Mouse (Mus musculus): ENCODE data around the gene Rad51b.

Gene Rad51b

DNA sequence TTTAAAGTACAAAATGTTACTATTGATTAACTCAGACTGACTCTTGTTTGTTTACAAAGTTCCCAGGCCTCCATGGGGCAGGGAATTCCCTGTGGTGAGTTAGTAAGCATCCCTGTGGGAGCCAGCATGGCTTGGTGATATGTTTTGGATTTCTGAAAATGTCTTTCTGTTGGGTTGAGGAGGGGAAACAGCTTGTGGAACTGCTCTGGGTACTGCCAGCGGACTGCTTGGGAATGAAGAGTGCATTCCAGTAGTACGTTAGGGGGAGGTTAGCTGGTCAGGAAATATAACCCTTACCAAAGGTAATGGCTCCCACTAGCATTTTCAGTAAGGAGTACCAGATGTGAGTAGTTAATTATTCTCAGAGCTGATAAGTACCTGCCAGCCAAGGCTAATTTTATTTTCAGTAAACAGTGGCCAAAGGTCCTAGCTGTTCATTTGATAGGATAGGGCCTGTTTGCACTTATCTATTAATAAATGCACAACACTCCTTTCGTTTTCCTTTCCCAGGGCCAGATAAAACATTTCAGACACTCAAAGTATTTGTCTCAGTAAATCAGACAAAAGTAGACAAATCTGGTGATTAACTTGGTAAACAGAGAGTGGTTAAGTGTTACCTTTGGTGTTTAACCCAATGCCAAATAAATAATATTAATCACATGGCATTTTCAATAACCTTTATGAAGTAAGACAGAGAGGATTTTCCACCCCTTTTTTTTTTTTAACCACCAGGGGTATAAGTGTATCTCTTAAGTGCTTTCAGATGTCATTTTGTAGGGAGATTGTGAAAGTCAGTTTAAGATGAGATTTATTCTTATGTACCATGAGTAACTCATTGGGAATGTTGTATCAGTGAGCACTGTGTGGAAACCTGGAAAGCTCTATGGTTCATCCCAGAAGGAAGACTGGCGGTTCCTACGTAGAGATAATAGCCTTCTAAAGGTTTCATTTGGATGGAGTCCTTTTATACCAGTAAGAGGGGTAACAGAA, 235.0 kb downstream of the Rad51b start:
- DNase-seq (ENCODE audit: low read depth) = no peak

DNA sequence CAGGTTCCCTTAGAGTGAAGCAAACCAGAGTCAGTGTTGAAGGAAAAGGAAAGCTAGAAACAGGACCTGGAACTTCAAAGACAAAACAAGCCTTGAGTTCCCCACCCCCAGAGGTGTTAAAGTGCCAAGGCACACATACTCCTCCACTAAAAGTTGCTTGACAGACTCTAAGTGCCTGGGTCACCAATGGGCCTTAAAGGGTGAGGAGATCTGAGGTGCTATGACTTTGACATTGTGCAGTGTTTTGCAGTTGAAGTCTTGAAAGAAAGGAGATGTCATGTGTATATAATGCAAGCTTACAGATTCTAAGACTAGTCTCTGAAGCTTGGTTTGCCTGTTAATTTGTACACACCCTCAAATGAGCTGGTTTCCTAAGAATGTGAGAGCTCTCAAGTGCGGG, 237.7 kb downstream of the Rad51b start:
- DNase-seq (ENCODE audit: low read depth) = no peak

DNA sequence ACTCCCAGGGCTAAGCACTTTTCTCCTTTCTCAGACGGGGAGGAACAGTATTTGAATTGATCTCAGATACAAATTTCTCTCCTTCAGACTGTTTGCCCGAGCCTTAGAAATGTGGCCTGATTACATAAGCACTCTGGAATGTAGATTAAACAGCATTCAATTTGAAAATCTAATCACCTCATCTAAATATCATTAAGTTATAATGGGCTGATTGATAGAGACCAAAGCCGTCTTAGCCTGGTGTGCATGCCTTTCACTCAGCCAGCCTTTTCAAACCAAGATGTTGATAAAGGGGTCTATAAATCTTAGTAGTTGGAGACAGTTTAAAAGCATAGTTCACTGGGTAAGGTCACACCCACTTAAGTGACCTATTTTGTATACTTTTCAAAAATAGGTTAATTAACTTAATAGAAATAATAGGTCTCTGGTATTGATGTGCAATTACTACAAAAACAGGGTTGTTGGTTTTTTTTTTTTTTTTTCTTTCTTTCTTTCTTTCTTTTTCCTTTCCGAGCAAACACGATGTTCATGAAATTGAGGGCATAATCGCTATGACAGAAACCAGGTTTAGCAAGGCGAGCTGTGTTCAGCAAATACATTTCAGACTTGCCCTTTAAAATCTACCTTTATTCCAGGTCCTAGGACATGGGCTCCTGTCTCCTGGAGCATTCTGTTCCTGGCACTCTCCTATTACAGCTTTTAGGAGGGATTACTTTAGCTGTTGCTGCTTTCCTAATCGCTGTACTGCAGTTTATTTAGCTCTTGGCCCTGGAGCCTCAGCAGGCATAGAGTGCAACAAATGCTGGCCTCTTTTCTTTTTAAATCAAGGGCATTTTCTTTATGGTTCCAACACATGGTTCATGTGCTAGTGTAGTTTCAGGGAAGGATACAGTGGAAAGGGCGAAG, 238.7 kb downstream of the Rad51b start:
- no peak for DNase-seq (ENCODE audit: low read depth)

DNA sequence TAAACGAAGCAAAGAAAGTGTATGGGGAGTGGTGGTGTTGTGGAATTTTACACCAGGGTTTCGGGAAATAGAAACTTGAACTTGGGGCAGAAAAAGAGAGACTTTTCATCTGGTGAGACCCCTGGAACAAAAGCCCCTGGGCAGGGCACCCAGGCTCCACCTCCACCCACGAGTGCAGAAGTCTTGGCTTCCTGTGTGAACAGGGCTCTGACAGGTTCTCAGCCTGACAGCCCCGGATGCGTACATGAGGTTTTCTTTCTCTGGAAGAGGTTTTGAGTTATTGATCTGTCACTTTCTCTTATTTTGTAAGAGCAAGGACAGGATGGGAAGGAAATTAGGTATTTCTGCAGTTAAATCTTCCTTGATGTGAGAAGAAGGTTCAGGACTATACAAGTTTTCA, 243.1 kb downstream of the Rad51b start:
- DNase-seq (ENCODE audit: low read depth) = no peak

DNA sequence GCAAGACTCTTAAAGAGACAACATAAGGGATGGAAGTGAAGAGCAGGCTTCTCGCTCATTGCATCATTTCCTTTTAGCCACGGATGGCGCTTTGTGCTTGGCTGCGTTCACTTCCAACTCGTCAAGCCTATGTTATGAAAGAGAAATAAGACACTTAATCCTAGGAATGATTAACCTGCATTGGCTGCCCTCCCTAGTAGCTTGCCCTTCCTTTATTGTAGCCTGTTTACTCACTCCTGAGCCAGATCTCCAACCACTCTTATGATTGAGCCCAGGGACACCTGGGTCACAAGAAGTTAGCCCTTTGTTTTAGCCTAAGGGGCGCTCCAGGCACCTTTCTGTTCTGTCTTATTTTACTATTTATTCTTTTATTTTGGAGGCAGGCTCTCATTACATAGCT, 244.5 kb downstream of the Rad51b start:
- DNase-seq (ENCODE audit: low read depth) = no peak

DNA sequence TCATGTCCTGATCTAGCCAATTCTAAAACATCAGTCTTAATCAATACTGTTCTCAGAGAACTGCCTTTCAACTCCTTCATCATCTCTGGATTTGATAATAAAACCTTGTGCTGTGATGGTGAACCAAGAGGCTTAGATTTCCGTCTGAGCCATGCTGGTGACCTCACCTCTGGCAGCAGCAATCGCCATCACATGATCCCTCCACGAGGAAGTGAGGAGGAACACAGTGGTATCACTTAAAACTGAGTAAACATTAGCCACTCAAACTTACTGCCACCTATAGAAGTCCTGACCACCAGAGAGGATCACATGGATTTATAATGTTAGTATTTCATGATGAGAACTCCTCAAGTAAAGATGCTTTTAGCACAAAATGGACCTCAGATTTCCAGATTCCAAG, 248.0 kb downstream of the Rad51b start:
- no peak for DNase-seq (ENCODE audit: low read depth)

DNA sequence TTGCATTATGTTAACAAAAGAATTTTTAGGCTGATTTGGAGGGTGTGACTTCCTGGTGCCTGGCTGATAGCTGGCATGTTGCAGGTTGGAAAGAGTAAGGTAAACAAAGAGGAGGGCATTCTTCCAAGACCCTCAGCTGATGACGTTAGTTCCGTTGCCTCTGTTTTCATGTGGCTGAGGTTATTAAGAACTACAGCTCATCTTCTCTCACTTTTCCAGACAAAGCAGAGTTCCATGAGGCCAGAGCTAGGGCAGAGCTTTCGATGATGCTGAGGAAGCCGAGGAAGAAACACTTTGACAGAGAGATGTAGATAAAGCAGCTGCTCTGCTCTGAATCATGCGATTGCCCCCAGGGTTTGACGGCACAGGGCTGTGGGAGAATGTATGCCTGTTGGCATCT, 250.5 kb downstream of the Rad51b start:
- DNase-seq (ENCODE audit: low read depth) = no peak

DNA sequence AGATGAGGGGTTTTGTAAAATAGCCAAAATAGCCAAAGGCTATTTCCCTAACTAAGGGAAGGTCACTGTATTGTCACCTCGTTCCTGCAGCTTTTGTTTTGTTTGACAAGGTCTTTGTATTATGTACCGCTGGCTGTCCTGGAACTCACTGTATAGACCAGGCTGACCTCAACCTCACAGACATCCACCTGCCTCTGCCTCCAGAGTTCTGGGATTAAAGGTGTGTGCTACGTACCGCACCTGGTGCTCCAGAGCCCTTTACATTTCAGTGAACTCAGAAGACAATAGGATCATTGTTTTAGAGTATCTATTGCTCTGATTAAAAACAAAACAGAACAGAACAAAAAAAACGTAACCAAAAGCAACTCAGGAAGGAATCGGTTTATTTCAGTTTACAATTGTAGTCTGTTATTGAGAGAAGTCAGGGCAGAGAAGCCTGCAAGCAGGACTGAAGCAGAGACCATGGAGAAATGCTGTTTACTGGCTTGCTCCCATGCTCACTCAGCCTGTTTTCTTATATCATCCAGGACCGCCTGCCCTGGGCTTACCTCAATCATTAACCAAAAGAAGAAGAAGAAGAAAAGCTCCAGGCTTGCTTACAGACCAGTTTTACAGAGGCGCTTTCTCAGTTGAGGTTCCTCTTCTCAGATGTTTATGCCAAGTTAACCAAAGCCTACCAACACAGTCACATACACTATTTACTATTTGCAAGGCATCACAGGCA, 251.7 kb downstream of the Rad51b start:
- DNase-seq (ENCODE audit: low read depth) = no peak

DNA sequence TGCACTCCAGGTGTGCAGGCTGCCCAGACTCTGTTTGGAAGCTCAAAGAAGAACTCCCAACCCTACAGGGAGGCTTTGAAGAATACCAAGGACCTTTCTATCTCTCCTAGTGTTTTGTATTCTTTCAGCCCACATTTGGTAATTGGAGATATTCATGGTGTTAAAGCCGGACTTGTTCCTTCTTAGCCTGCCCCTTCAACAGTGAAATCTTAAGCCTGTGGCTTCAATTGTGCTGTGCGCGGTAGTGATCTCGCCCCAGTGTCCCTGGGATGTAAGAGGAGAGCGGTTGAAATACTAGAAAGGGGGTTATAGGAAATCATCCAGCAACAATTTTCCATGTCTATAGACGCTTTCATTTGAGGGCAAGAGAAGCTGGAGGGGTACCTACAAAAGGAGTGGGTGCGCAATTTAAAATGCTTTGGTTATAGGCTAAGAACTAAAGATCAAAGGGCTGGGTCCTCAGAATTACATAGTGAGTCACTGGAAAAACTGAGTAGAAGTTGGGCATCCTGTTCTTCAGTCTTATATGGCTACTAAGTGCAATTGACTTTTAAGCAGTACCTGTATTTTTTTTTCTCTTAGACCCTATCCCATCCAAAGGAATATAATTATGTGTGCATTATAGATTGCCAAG, 253.1 kb downstream of the Rad51b start:
- DNase-seq (ENCODE audit: low read depth) = no peak

DNA sequence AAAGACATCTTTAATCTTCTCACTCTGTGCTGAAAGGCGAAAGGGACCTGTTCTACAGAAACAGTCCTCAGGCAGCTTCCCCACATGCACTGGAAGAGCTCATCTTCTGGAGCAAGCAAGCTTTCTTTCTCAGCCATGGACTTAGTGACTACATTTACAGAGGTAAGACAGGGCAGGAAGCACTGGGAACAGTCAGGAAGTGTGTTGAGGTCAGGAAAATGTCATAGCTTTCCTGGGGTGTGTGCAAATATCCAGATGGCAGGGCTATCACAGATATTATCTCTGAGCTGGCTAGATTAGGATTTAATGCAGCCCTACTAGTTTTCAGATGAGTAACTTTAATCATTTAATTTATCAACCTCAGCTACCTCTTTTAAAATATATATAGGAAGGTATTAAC, 254.2 kb downstream of the Rad51b start:
- no peak for DNase-seq (ENCODE audit: low read depth)

DNA sequence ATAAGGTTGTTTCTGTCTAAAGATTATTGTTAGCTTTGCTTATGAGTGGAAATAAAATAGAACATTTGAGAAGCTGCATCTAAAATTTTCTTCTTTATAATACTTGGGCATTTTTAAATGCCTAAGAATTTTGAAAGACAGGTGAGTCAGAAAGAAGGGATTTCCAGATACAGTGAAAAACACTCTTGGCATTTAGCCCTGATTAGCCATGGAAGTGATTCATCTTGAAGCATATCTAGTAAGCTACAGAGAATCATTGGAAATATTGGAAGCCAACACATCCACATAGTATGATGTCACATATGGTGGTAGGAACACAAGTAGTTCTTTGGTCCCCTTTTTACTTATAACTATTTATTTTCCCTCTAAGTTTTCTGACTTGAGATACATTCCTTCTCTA, 256.0 kb downstream of the Rad51b start:
- DNase-seq (ENCODE audit: low read depth) = no peak

DNA sequence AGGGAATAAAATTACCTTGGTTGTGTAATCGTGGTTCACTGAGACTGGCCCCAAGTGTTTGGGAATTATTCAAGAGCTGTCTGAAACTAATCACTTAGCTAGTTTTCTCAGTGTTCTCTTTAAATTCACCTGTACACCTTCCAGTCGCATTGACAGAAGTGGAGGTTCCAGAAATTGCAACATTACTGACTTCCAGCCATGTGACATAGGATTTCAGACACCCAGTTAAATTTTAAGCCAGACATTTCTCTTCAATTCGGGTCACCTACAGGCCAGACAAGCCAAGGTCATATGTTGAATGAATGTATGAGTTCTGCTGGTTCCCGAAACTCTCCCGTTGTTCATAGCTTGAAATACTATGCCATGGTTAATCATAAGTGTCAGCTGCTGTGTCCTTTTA, 260.8 kb downstream of the Rad51b start:
- no peak for DNase-seq (ENCODE audit: low read depth)

DNA sequence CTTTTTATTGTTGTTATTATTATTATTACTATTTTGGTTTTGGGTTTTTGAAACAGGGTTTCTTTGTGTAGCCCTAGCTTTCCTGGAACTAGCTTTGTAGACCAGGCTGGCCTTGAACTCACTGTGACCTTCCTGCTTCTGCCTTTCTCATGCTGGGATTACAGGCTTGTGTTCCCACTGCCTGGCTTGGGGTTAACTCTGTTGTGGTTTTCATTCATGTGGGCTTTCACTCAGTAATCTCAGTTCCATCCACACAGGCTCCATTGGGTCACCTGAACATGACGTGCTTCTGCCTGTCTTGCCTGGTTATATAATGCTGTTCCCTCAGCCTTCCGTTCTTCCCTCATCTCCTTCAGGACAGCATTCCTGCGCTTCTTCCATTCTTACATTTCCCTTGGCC, 261.6 kb downstream of the Rad51b start:
- DNase-seq (ENCODE audit: low read depth) = no peak

DNA sequence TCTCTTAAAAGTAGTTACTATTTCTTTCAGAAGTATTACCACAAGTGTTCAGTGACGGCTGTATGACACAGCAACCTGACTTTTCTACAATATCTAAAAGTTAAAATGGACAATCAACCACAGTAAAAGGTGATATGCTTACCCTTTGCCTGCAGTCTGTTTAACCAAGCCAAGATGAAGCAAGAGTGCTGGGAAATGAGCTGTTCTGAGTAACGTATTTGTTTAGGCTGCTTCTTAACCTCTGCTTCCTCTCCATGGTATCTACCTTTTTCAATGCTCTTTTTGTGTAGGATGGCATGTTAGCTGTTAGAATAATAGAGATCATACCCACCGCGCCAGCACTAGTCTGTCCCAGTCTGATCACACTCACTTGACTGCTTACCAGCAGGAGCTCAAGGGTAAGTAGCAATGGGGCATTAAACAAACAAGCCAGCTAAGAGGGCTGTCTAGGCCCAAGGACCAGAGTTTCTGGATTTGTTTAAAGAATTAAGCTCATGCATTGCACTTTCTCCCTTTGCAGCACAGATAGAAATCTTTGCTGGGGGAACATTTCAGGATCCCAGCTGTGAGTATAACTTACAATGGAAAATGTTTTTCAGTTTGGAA, 262.4 kb downstream of the Rad51b start:
- no peak for DNase-seq (ENCODE audit: low read depth)

DNA sequence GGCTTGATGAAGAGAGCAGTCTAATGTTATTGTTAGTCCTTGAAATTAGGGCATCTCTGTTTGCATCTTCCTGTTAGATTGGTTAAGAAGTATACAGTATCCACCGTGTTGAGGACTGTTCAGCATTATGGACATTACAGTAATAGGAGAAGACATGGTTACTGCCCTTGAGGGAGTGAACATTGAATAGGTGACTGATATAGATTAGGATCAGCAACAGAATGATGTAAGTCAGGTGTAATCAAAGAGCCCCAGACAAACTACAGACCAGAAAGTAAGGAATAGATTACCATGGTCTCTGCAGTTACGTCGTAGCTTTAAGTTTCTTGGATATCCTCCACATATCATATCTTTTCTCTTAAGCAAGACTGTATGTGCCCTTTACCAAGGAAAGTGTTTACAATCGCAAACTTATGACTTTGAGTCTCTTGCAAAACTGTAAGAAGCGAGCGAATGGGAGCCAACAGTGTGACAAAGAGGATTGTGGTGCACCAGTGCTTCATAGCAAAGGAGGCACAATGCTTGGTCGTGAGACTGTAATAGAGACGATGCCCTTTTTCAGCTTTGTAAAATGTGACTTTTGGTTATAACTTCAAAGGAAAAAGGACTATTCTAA, 263.1 kb downstream of the Rad51b start:
- no peak for DNase-seq (ENCODE audit: low read depth)

DNA sequence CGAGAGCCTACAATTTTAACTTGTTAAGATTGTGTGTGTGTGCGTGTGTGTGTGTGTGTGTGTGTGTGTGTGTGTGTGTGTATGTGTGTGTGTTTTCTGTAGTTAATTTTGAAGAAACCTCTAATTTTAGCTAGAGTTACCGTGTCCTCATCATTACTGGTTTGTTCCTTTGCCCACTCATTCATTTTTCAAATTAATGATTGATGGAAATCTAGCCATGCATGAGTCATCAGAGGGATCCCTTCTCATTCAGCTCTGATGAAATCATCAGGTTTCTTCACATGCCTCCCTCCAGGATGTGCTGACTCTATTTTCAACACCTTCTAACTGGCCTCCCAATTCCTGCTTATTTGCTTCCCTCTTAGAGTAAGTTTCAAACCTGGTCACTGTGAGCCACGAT, 263.8 kb downstream of the Rad51b start:
- DNase-seq (ENCODE audit: low read depth) = no peak

DNA sequence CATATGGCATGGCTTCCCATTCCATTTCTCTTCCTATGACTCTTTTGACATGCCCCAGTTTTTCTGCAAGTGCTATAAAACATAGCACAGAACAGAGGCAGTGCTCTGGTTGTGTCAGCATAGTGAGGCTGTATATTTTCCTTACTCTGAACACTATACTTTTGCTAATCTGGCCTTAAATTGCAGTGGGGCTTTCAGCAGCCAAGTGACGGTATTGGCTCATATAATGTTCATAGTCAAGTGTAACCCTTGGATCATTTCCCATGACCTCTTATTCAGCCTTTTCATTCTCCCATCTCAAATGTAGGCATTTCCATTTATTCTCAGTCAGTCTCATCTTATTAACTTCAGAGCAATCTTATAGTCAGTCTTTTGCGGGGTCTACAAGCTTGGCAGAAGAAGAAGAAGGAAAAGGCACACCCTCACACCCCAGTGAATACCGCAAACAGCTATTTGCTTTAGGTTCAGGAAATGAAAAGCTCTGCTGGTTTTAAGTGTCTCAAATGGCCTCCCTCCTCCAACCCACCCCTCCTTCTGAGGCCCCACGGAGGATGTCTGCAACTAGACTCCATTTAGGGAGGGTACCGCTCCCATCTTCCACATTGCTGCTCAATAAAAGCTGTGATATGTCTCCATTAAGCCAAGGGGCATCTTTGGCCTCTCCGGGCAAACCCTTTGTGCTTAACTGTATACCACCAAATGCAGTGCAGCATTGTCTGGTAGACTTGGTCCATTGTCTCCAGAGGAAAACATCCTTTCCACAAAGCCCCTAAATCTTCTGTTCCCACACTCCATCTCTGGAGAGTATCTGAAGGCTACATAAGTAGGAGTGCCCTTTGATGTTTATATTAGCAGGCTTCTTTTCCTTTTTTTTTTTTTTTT, 277.3 kb downstream of the Rad51b start:
- DNase-seq (ENCODE audit: low read depth) = no peak

DNA sequence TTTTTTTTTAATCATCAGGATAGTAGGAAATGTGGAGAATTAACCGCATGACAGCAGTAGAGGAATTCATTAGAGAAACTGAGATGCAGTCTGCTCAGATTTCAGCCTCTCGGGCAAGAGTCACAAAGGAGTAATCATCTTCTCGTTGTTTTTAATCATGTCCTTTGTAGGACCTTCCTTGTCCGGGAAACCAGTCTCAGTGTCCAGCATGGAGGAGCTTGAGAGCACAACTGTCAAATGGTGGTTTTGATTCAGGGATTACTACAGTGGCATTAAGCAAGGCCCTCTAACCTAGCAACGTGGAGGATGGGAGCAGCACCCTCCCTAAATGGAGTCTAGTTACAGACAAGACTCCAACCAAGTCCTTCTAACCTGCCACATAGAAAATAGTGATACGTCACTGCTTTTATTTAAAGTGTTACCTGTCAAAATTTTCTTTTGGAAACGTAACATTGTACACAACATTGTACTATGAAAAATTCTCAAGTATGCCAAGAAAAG, 278.0 kb downstream of the Rad51b start:
- no peak for DNase-seq (ENCODE audit: low read depth)

DNA sequence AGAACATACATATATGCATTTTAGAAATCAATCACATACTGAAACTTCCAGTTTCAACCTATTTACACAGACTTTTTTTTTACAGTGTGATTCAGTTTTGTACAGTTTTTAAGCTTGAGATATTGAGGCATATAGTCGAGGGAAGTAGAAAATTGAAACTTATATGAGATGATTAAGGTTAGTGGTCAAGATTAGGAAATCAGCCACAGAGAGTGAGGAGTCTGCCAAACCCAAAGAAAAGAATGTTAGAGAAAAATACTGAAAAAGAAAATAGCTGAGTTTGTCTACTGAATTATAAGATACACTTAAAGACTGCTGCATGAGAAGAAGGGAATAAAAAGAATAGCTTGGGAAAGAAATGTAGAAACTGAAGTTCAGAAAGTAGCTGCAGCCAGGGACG, 280.4 kb downstream of the Rad51b start:
- no peak for DNase-seq (ENCODE audit: low read depth)

All from c-Kit-positive CD71-positive TER-119-negative erythroid progenitor cells, embryonic 14.5 days (primary cell).